Mouse (Mus musculus) embryonic facial prominence, embryonic 11.5 days (tissue): ENCODE results near the gene Mutyh. TPM values are rescaled to one million over a fixed set of nuclear protein-coding genes. Genes with fewer than 3 reads are reported as not detected.
"Not testable (repeated sequence)": the region's sequence is repeated elsewhere in the genome, so short reads cannot be mapped to it uniquely, and the experiment has no call there.

ENCODE experiments used
- ATAC-seq: fragments of 200-750 bp; cut with Nextera tagmentation; replicated peaks from 2 replicates; pipeline ENCODE4 v1.8.0; 2017; ENCODE audit warnings: low read depth; ENCODE audit not compliant: insufficient number of reproducible peaks, low FRiP score, low TSS enrichment
- DNase-seq: peaks from one replicate; pipeline ENCODE4 v3.0.0-alpha.2; 2015; ENCODE audit warnings: low spot score
- H3K27ac ChIP-seq: fragments of 300-500 bp; sonication (generic); replicated peaks from 2 replicates; pipeline ENCODE4 v1.5.1; 2014; ENCODE audit warnings: mild to moderate bottlenecking, low read depth, low read length, control low read depth
- H3K27me3 ChIP-seq: fragments of 300-500 bp; sonication (generic); 2 replicates; pipeline ENCODE4 v1.6.1; 2014; ENCODE audit warnings: mild to moderate bottlenecking, low read length, moderate library complexity, mixed read lengths; ENCODE audit not compliant: control insufficient read depth, insufficient read depth
- H3K36me3 ChIP-seq: fragments of 300-500 bp; sonication (generic); replicated peaks from 2 replicates; pipeline ENCODE4 v1.6.1; 2014; ENCODE audit warnings: low read depth, mild to moderate bottlenecking, low read length, moderate library complexity, mixed read lengths; ENCODE audit not compliant: control insufficient read depth, insufficient read depth
- H3K4me1 ChIP-seq: fragments of 300-500 bp; sonication (generic); 2 replicates; pipeline ENCODE4 v1.6.1; 2014; ENCODE audit warnings: low read length, mixed read lengths; ENCODE audit not compliant: control insufficient read depth, insufficient read depth
- H3K4me2 ChIP-seq: fragments of 300-500 bp; sonication (generic); 2 replicates; pipeline ENCODE4 v1.6.1; 2014; ENCODE audit warnings: low read depth, mild to moderate bottlenecking, control low read depth, low read length, moderate library complexity
- H3K4me3 ChIP-seq: fragments of 300-500 bp; sonication (generic); 2 replicates; pipeline ENCODE4 v1.5.1; 2014; ENCODE audit warnings: low read depth, low read length, control low read depth
- H3K9ac ChIP-seq: fragments of 300-500 bp; sonication (generic); replicated peaks from 2 replicates; pipeline ENCODE4 v1.6.1; 2014; ENCODE audit warnings: mild to moderate bottlenecking, control low read depth, low read length
- H3K9me3 ChIP-seq: fragments of 300-500 bp; sonication (generic); replicated peaks from 2 replicates; pipeline ENCODE4 v1.6.1; 2016; ENCODE audit warnings: mild to moderate bottlenecking, low read length, inconsistent platforms, mixed read lengths; ENCODE audit not compliant: control insufficient read depth
- WGBS: fragments of 180-500 bp; shearing (Covaris S2); extraction: QIAGEN DNeasy Blood & Tissue Kit; methylation state at CpG from one replicate; pipeline ENCODE4 v1.1.7; 2014; 5-methylcytosine and 5-hydroxymethylcytosine counted together
- polyA plus RNA-seq: library from polyadenylated mRNA; unstranded; fragments of >200 nt; fragmentation: Nextera tagmentation; extraction: Ambion mirVana; gene quantifications from 2 replicates; pipeline ENCODE4 v1.2.1, GENCODE M21; 2014

The Mutyh gene
- polyA plus RNA-seq, 1 experiment from 2014 or later, result 13.9 TPM

DNA sequence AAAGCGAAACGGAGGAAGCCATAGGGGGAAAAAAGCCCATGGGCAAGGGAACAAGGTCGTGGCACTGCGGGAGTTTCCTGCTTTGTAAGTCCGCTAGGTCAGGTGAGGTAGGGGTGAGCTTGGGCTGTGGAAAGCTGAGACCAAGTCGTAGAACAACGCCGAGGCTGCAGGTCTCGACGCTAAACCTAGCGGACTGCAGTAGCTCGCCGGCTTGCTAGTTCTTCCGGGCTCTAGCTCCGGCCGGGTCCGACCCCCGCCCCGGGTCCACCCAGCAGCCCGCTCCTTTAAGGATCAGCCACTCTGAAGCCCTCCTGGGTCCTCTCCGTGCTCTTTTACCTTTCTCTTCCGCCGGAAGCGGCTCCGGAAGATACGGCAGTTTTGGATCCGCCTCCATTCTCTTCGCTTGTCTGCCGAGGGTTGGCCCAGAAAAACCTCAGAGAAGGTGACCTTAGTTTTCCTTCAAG is 17.1 kb downstream of the Mutyh start:
- Histone ChIP-seq H3K27me3 (no peaks in the 10 kb centered on the region; the same call in 1 of the 2 replicates), H3K27ac (no peak overlapping the region; the same call in 1 of the 2 replicates), H3K4me2 (peak overlapping the region; percentile 76), H3K36me3 (no peaks in the 10 kb centered on the region), H3K4me1 (peaks cover 4% of the 10 kb centered on the region), H3K4me3 (peak overlapping the region; percentile 54), H3K9ac (peak overlapping the region; percentile 88), H3K9me3 (no peaks in the 10 kb centered on the region)
- WGBS, result under 1% methylated on average over 29 of the region's 29 CpGs
- ATAC-seq, result no peak
- DNase-seq, result peak; percentile 81

DNA sequence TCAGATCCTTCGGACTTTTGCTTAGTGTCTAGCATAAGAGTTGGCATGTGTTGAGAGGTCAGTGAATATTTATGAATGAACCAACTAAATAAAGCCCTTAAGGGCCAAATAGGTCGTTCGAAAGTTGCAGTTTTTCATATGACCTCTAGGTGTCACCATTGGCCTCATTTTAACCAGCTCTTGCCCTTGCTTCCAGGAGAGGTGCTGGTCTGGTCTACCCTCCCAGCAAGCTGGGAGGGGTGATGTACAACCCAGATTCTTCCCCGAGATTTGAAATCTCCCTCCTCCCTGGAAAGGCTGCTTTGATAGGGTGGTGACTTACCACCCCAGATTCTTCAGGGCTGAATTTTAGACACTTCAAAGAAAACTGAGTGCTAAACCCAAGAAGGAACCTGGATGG is 20.3 kb downstream of the Mutyh start:
- Histone ChIP-seq H3K4me3 (no peak overlapping the region), H3K9ac (no peak overlapping the region), H3K36me3 (no peaks in the 10 kb centered on the region), H3K9me3 (no peaks in the 10 kb centered on the region), H3K27ac (no peak overlapping the region), H3K4me2 (no peak overlapping the region), H3K27me3 (no peaks in the 10 kb centered on the region), H3K4me1 (no peaks in the 10 kb centered on the region)
- ATAC-seq, result no peak
- DNase-seq, result peak; percentile 86
- 2% methylated on average over 4 of the region's 4 CpGs for WGBS

DNA sequence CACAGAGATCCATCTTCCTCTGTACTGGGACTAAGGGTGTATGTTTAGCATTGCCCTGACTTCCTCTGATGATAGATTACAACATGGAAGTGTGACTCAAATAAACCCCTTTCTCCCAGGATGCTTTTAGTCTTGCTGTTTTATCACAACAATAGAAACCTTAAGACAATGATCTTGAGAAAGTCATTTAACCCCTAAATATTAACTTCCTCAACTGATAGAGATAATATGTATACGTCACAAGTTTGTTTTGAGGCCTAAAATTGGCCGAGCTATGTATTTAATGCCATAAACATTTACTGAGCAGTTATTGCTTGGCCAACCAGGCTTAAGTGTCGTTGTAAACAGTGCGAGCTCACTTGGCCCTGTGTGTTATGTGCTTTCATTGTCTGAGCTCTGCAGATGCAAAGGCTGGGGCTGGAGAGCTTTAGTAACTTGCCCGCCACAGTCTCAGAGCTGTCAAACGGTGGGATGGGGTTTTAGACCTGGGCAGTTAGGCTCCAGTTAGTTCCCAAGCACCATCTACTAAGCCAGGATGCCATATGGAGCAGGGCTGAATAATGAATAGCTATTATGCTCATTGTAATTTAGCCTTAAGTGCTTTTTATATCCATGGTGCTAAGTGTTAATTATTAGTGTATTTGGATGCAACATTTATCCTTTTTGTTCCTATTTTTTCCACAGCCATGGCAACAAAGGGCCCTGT is 22.0 kb downstream of the Mutyh start:
- H3K4me2 ChIP-seq, result no peak overlapping the region
- WGBS, result 61% methylated on average over 6 of the region's 6 CpGs
- DNase-seq (no peak), ATAC-seq (no peak; the same call in 1 of the 2 replicates)
- H3K9me3 ChIP-seq, result no peaks in the 10 kb centered on the region
- no peaks in the 10 kb centered on the region for H3K4me1 ChIP-seq
- no peaks in the 10 kb centered on the region for H3K36me3 ChIP-seq
- no peaks in the 10 kb centered on the region for H3K27me3 ChIP-seq
- no peak overlapping the region for H3K9ac ChIP-seq
- H3K27ac ChIP-seq, result no peak overlapping the region
- H3K4me3 ChIP-seq, result no peak overlapping the region

DNA sequence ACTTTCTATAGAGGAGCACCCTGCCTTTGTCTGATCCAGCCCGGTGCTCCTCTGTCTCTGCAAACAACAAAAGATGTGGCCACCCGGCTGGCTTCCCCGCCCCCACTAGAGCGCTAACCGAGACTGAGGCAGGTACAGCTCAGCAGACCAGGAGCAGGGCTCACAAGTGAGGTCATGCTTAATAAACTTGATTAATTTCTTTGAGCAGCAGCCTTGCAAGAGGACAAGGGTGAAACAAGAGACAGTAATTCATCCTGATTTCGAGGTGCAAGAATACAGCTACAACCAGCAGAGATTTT is 22.5 kb downstream of the Mutyh start:
- H3K4me2 ChIP-seq, result no peak overlapping the region
- 13% methylated on average over 6 of the region's 6 CpGs for WGBS

GRCm38 (mm10) chr4:116838999-116839398 is 31.5 kb downstream of the Mutyh start:
- H3K36me3 ChIP-seq, result no peaks in the 10 kb centered on the region
- H3K27ac ChIP-seq, result no peak overlapping the region
- DNase-seq, result no peak
- H3K9me3 ChIP-seq, result no peaks in the 10 kb centered on the region
- H3K9ac ChIP-seq, result no peak overlapping the region
- H3K4me1 ChIP-seq, result no peaks in the 10 kb centered on the region
- no peak overlapping the region for H3K4me2 ChIP-seq
- no peaks in the 10 kb centered on the region for H3K27me3 ChIP-seq
- no peak overlapping the region for H3K4me3 ChIP-seq
- 16% methylated on average over 2 of the region's 2 CpGs for WGBS
- no peak for ATAC-seq

More for the DNA sequence above, 22.5 kb downstream of the Mutyh start:
- no peaks in the 10 kb centered on the region for H3K9me3 ChIP-seq
- H3K9ac ChIP-seq, result no peak overlapping the region
- ATAC-seq (peak; percentile 45; the same call in 1 of the 2 replicates), DNase-seq (peak; percentile 27)
- H3K4me1 ChIP-seq, result no peaks in the 10 kb centered on the region
- no peaks in the 10 kb centered on the region for H3K36me3 ChIP-seq
- no peak overlapping the region for H3K4me3 ChIP-seq
- no peak overlapping the region for H3K27ac ChIP-seq
- no peaks in the 10 kb centered on the region for H3K27me3 ChIP-seq

DNA sequence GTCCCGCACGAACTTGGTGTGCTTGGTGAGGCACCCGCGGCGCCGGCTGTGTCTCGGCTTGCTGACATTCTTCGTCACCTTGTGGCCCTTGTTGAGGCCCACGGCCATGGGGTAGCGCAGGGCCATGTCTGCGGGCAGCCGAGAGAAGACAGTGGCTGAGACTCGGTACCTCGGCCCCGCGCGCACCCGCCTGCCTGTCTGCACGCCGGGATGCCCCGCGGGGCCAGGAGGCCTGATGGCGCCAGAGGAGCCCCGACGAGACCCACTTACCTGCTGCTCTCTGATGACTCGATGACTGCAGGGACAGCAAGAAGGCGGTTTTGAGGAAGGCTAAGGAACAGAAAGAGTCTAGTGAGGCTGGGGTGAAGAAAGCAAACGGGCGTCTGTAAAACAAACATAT is 32.6 kb downstream of the Mutyh start:
- not testable (repeated sequence) for H3K36me3 ChIP-seq, H3K9ac ChIP-seq, H3K4me1 ChIP-seq, H3K4me2 ChIP-seq, H3K27ac ChIP-seq, H3K27me3 ChIP-seq, H3K9me3 ChIP-seq, ATAC-seq, DNase-seq, H3K4me3 ChIP-seq
- WGBS, result 18% methylated on average over 20 of the region's 29 CpGs

- H3K9ac ChIP-seq, result no peak overlapping the region
- H3K27ac ChIP-seq, result no peak overlapping the region
- no peaks in the 10 kb centered on the region for H3K36me3 ChIP-seq
- no peaks in the 10 kb centered on the region for H3K4me1 ChIP-seq
- H3K9me3 ChIP-seq, result no peaks in the 10 kb centered on the region
- WGBS, result 89% methylated on average over 6 of the region's 6 CpGs
- H3K4me3 ChIP-seq, result no peak overlapping the region
- DNase-seq (no peak), ATAC-seq (no peak)
- H3K27me3 ChIP-seq, result no peaks in the 10 kb centered on the region
- H3K4me2 ChIP-seq, result no peak overlapping the region
Observed at GRCm38 (mm10) chr4:116840841-116841240, 33.3 kb downstream of the Mutyh start.

GRCm38 (mm10) chr4:116844324-116844723 is 36.8 kb downstream of the Mutyh start:
- Histone ChIP-seq H3K9ac (no peak overlapping the region), H3K4me2 (no peak overlapping the region), H3K9me3 (no peaks in the 10 kb centered on the region), H3K4me1 (no peaks in the 10 kb centered on the region), H3K36me3 (no peaks in the 10 kb centered on the region), H3K27me3 (no peaks in the 10 kb centered on the region), H3K27ac (no peak overlapping the region), H3K4me3 (no peak overlapping the region)
- DNase-seq (no peak), ATAC-seq (no peak)
- WGBS, result 88% methylated on average over 3 of the region's 3 CpGs
